Mouse (Mus musculus): ENCODE measurements around the gene Nr1h3.

GRCm38 (mm10) chr2:91243416-91243815 lies 40.8 kb upstream of the Nr1h3 start:
- no peak for TF ChIP-seq CTCF (IDR thresholded peaks at IDR 0.05; ENCODE audit: extremely low read depth, insufficient read depth, insufficient read length, insufficient replicate concordance)
- TF ChIP-seq POLR2A (IDR thresholded peaks at IDR 0.05; ENCODE audit: low read depth, low read length) = no peak
